Mouse (Mus musculus) kidney, embryonic 15.5 days (tissue): ENCODE measurements around the gene Oas1f. TPM values are rescaled to one million over a fixed set of nuclear protein-coding genes. Genes with fewer than 3 reads are reported as not detected.
"Not testable (repeated sequence)": the region's sequence is repeated elsewhere in the genome, so short reads cannot be mapped to it uniquely, and the experiment has no call there.

Experiments
- ATAC-seq: fragments of 200-750 bp; cut with Nextera tagmentation; replicated peaks from 2 replicates; pipeline ENCODE4 v1.8.0; 2017; ENCODE audit warnings: moderate TSS enrichment; ENCODE audit not compliant: low FRiP score
- H3K27ac ChIP-seq: fragments of 300-500 bp; sonication (generic); 2 replicates; pipeline ENCODE4 v1.5.1; 2015; ENCODE audit warnings: mild to moderate bottlenecking, inconsistent platforms
- H3K27me3 ChIP-seq: fragments of 300-500 bp; sonication (generic); 2 replicates; pipeline ENCODE4 v1.6.1; 2015; ENCODE audit warnings: inconsistent platforms
- H3K36me3 ChIP-seq: fragments of 300-500 bp; sonication (generic); 2 replicates; pipeline ENCODE4 v1.6.1; 2015; ENCODE audit warnings: inconsistent platforms
- H3K4me1 ChIP-seq: fragments of 300-500 bp; sonication (generic); 2 replicates; pipeline ENCODE4 v1.6.1; 2015; ENCODE audit warnings: inconsistent platforms
- H3K4me2 ChIP-seq: fragments of 300-500 bp; sonication (generic); 2 replicates; pipeline ENCODE4 v1.6.1; 2015; ENCODE audit warnings: moderate library complexity, mild to moderate bottlenecking, inconsistent platforms
- H3K4me3 ChIP-seq: fragments of 300-500 bp; sonication (generic); replicated peaks from 2 replicates; pipeline ENCODE4 v1.5.1; 2015; ENCODE audit warnings: mild to moderate bottlenecking, inconsistent platforms
- H3K9ac ChIP-seq: fragments of 300-500 bp; sonication (generic); 2 replicates; pipeline ENCODE4 v1.6.1; 2015; ENCODE audit warnings: mild to moderate bottlenecking, inconsistent platforms
- H3K9me3 ChIP-seq: fragments of 300-500 bp; sonication (generic); replicated peaks from 2 replicates; pipeline ENCODE4 v1.6.1; 2016; ENCODE audit warnings: inconsistent platforms
- WGBS: fragments of 180-500 bp; shearing (Covaris S2); methylation state at CpG from one replicate; pipeline ENCODE4 v1.1.7; 2015; ENCODE audit warnings: mixed read lengths; 5-methylcytosine and 5-hydroxymethylcytosine counted together
- microRNA-seq: library from miRNA; unstranded; fragments of <30 nt; microRNA quantifications from one replicate; pipeline ENCODE4, GENCODE M21; 2016
- polyA plus RNA-seq: library from polyadenylated mRNA; unstranded; fragments of >200 nt; fragmentation: Nextera tagmentation; extraction: Ambion mirVana; gene quantifications from 2 replicates; pipeline ENCODE4 v1.2.1, GENCODE M21; 2015

Gene Oas1f
- polyA plus RNA-seq, 1 experiment from 2014 or later = not detected

- no peak for ATAC-seq
- H3K27ac ChIP-seq = no peak overlapping the region
- H3K27me3 ChIP-seq = no peaks in the 10 kb centered on the region
- H3K4me3 ChIP-seq = no peak overlapping the region
- no peaks in the 10 kb centered on the region for H3K4me1 ChIP-seq
- no peak overlapping the region for H3K9ac ChIP-seq
- WGBS = 87% methylated on average over 11 of the region's 11 CpGs
- no peak overlapping the region for H3K4me2 ChIP-seq
- H3K36me3 ChIP-seq = no peaks in the 10 kb centered on the region
- no peaks in the 10 kb centered on the region for H3K9me3 ChIP-seq
Measured at GRCm38 (mm10) chr5:120895231-120895900, 48.2 kb downstream of the Oas1f start.

GRCm38 (mm10) chr5:120898307-120898706 lies 51.1 kb downstream of the Oas1f start:
- H3K27ac ChIP-seq = no peak overlapping the region
- 88% methylated on average over 6 of the region's 6 CpGs for WGBS
- no peaks in the 10 kb centered on the region for H3K9me3 ChIP-seq
- no peaks in the 10 kb centered on the region for H3K27me3 ChIP-seq
- H3K4me3 ChIP-seq = no peak overlapping the region
- ATAC-seq = no peak
- no peak overlapping the region for H3K9ac ChIP-seq
- no peak overlapping the region for H3K4me2 ChIP-seq
- H3K36me3 ChIP-seq = no peaks in the 10 kb centered on the region
- no peaks in the 10 kb centered on the region for H3K4me1 ChIP-seq

- Histone ChIP-seq H3K36me3 (no peaks in the 10 kb centered on the region), H3K27ac (no peak overlapping the region), H3K4me2 (no peak overlapping the region), H3K4me1 (no peaks in the 10 kb centered on the region), H3K4me3 (no peak overlapping the region), H3K27me3 (no peaks in the 10 kb centered on the region), H3K9ac (no peak overlapping the region), H3K9me3 (no peaks in the 10 kb centered on the region)
- no peak for ATAC-seq
Measured at GRCm38 (mm10) chr5:120898726-120899125, 51.6 kb downstream of the Oas1f start.

- no peaks in the 10 kb centered on the region for H3K9me3 ChIP-seq
- no peak overlapping the region for H3K4me3 ChIP-seq
- no peak for ATAC-seq
- H3K9ac ChIP-seq = no peak overlapping the region
- no peaks in the 10 kb centered on the region for H3K4me1 ChIP-seq
- no peak overlapping the region for H3K27ac ChIP-seq
- H3K4me2 ChIP-seq = no peak overlapping the region
- 76% methylated on average over 1 of the region's 1 CpGs for WGBS
- no peaks in the 10 kb centered on the region for H3K27me3 ChIP-seq
- no peaks in the 10 kb centered on the region for H3K36me3 ChIP-seq
Measured at GRCm38 (mm10) chr5:120900666-120901065, 53.5 kb downstream of the Oas1f start.

- Histone ChIP-seq H3K4me3 (no peak overlapping the region), H3K4me1 (no peaks in the 10 kb centered on the region), H3K36me3 (no peaks in the 10 kb centered on the region), H3K9ac (no peak overlapping the region), H3K4me2 (no peak overlapping the region), H3K9me3 (no peaks in the 10 kb centered on the region), H3K27me3 (no peaks in the 10 kb centered on the region), H3K27ac (no peak overlapping the region)
- WGBS = 86% methylated on average over 5 of the region's 5 CpGs
- no peak for ATAC-seq
Measured at GRCm38 (mm10) chr5:120902056-120902455, 54.9 kb downstream of the Oas1f start.

GRCm38 (mm10) chr5:120906791-120907733 lies 59.9 kb downstream of the Oas1f start, which contains the start of gene Oas1a:
Oas1a (minus strand) TSS chr5:120907521.
- not testable (repeated sequence) for ATAC-seq, H3K27ac ChIP-seq, H3K36me3 ChIP-seq, H3K9me3 ChIP-seq, H3K4me3 ChIP-seq, H3K4me1 ChIP-seq, H3K27me3 ChIP-seq, H3K9ac ChIP-seq
- WGBS = 34% methylated on average over 10 of the region's 12 CpGs
- H3K4me2 ChIP-seq = peak within 1 kb of the TSS; percentile 30

Small RNA genes lying within 50 kb of the gene (microRNA-seq; reads per million reads assigned to microRNA genes)
- not detected for gene Gm22907

Other genes starting within 250 kb of the Oas1f start
- 15.3 and 16.1 TPM in 2 replicates for gene Rita1, start 234.8 kb upstream of the Oas1f start, polyA plus RNA-seq
- gene Ddx54, start 234.6 kb upstream of the Oas1f start, polyA plus RNA-seq = 47.2 and 52.2 TPM in 2 replicates
- gene Cfap73, start 213.1 kb upstream of the Oas1f start, polyA plus RNA-seq = not detected in 2 replicates
- gene Rasal1, start 198.6 kb upstream of the Oas1f start, polyA plus RNA-seq = 0.58 and 0.89 TPM in 2 replicates
- 7.5 and 8.5 TPM in 2 replicates for gene Dtx1, start 135.4 kb upstream of the Oas1f start, polyA plus RNA-seq
- 0.36 and 0.50 TPM in 2 replicates for gene Oas2, start 97.5 kb upstream of the Oas1f start, polyA plus RNA-seq
- gene Oas3, start 69.7 kb upstream of the Oas1f start, polyA plus RNA-seq = 0.15 and 0.18 TPM in 2 replicates
- gene Oas1e, start 51.8 kb upstream of the Oas1f start, polyA plus RNA-seq = not detected in 2 replicates
- gene Oas1c, start 34.9 kb upstream of the Oas1f start, polyA plus RNA-seq = 0.27 and 0.49 TPM in 2 replicates
- not detected in 2 replicates for gene Oas1h, start 14.1 kb downstream of the Oas1f start, polyA plus RNA-seq
- 0.68 and 0.81 TPM in 2 replicates for gene Oas1g, start 40.2 kb downstream of the Oas1f start, polyA plus RNA-seq
- gene Oas1a, start 60.2 kb downstream of the Oas1f start, polyA plus RNA-seq = 2.4 and 2.6 TPM in 2 replicates
- not detected in 2 replicates for gene Oas1d, start 67.2 kb downstream of the Oas1f start, polyA plus RNA-seq
- 0.14 and 0.18 TPM in 2 replicates for gene Rph3a, start 162.7 kb downstream of the Oas1f start, polyA plus RNA-seq